Mouse (Mus musculus) intestine, embryonic 16.5 days (tissue): Measurements from ENCODE around the gene Meox1. TPM values are rescaled to one million over a fixed set of nuclear protein-coding genes. Genes with fewer than 3 reads are reported as not detected.

Experiments
- ATAC-seq: fragments of 200-750 bp; cut with Nextera tagmentation; 2 replicates; pipeline ENCODE4 v1.8.0; 2017; ENCODE audit warnings: moderate TSS enrichment, moderate library complexity
- H3K27ac ChIP-seq: fragments of 300-500 bp; sonication (generic); 2 replicates; pipeline ENCODE4 v1.5.1; 2014; ENCODE audit warnings: mild to moderate bottlenecking, low read length
- H3K27me3 ChIP-seq: fragments of 300-500 bp; sonication (generic); replicated peaks from 2 replicates; pipeline ENCODE4 v1.6.1; 2014; ENCODE audit warnings: low read length, control low read depth, mixed read lengths; ENCODE audit not compliant: control insufficient read depth, insufficient read depth
- H3K36me3 ChIP-seq: fragments of 300-500 bp; sonication (generic); 2 replicates; pipeline ENCODE4 v1.6.1; 2014; ENCODE audit warnings: low read length, control low read depth; ENCODE audit not compliant: control insufficient read depth, insufficient read depth
- H3K4me1 ChIP-seq: fragments of 300-500 bp; sonication (generic); 2 replicates; pipeline ENCODE4 v1.6.1; 2014; ENCODE audit warnings: low read length, control low read depth, mixed read lengths; ENCODE audit not compliant: control insufficient read depth, insufficient read depth
- H3K4me2 ChIP-seq: fragments of 300-500 bp; sonication (generic); 2 replicates; pipeline ENCODE4 v1.6.1; 2014; ENCODE audit warnings: low read depth, low read length, control low read depth
- H3K4me3 ChIP-seq: fragments of 300-500 bp; sonication (generic); 2 replicates; pipeline ENCODE4 v1.5.1; 2014; ENCODE audit warnings: mild to moderate bottlenecking, low read length
- H3K9ac ChIP-seq: fragments of 300-500 bp; sonication (generic); 2 replicates; pipeline ENCODE4 v1.6.1; 2014; ENCODE audit warnings: low read depth, low read length
- H3K9me3 ChIP-seq: fragments of 300-500 bp; sonication (generic); 2 replicates; pipeline ENCODE4 v1.6.1; 2016; ENCODE audit warnings: low read length, control low read depth; ENCODE audit not compliant: control insufficient read depth
- WGBS: fragments of 180-500 bp; shearing (Covaris S2); extraction: QIAGEN DNeasy Blood & Tissue Kit; methylation state at CpG from one replicate; pipeline ENCODE4 v1.1.7; 2014; 5-methylcytosine and 5-hydroxymethylcytosine counted together
- polyA plus RNA-seq: library from polyadenylated mRNA; unstranded; fragments of >200 nt; fragmentation: Nextera tagmentation; extraction: Ambion mirVana; gene quantifications from 2 replicates; pipeline ENCODE4 v1.2.1, GENCODE M21; 2015

The Meox1 gene
- polyA plus RNA-seq, 1 experiment from 2014 or later, result 5.0 TPM

- no peak overlapping the region for H3K4me3 ChIP-seq
- no peak for ATAC-seq
- no peak overlapping the region for H3K4me2 ChIP-seq
- 58% methylated on average over 6 of the region's 6 CpGs for WGBS
- no peak overlapping the region for H3K27ac ChIP-seq
- no peaks in the 10 kb centered on the region for H3K36me3 ChIP-seq
- H3K9ac ChIP-seq, result no peak overlapping the region
- H3K27me3 ChIP-seq, result no peaks in the 10 kb centered on the region; the same call in 1 of the 2 replicates
- no peaks in the 10 kb centered on the region for H3K9me3 ChIP-seq
- H3K4me1 ChIP-seq, result no peaks in the 10 kb centered on the region
Measured at GRCm38 (mm10) chr11:101908777-101909176, 14.6 kb upstream of the Meox1 start.

DNA sequence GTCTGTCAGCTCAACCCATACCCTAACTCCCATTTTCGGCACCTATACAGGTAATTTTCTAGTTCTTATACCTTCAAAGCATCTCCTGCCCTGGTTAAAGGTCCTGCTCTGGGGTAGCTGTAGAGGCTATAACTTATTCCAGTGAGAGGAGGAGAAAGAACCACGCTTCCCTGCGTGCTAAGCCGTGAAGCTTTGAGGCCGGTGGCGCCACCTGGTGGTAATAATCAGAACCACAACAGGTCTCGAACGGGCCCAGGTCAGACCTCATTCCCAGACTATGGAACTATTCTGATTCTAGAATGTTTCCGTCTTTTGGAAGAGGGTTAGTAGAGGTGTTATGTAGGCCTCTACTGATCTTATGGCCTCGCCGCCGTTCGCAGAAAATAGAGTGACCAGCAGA, 10.9 kb upstream of the Meox1 start:
- WGBS, result 26% methylated on average over 13 of the region's 13 CpGs
- Histone ChIP-seq H3K9me3 (no peaks in the 10 kb centered on the region), H3K4me1 (no peaks in the 10 kb centered on the region), H3K27ac (no peak overlapping the region), H3K9ac (no peak overlapping the region), H3K36me3 (no peaks in the 10 kb centered on the region), H3K4me3 (no peak overlapping the region), H3K4me2 (no peak overlapping the region), H3K27me3 (no peaks in the 10 kb centered on the region)
- ATAC-seq, result peak; percentile 52

GRCm38 (mm10) chr11:101901309-101901708, 7.1 kb upstream of the Meox1 start:
- ATAC-seq, result no peak
- Histone ChIP-seq H3K27me3 (no peaks in the 10 kb centered on the region), H3K36me3 (no peaks in the 10 kb centered on the region), H3K27ac (no peak overlapping the region), H3K9me3 (no peaks in the 10 kb centered on the region), H3K9ac (no peak overlapping the region), H3K4me2 (no peak overlapping the region), H3K4me3 (no peak overlapping the region), H3K4me1 (peaks cover 8% of the 10 kb centered on the region; the same call in 1 of the 2 replicates)
- WGBS, result 23% methylated on average over 8 of the region's 8 CpGs

- Histone ChIP-seq H3K27ac (no peak overlapping the region), H3K36me3 (no peaks in the 10 kb centered on the region), H3K27me3 (peaks cover 4% of the 10 kb centered on the region; the same call in 1 of the 2 replicates), H3K4me1 (peaks cover 20% of the 10 kb centered on the region), H3K9me3 (no peaks in the 10 kb centered on the region), H3K4me3 (no peak overlapping the region), H3K4me2 (no peak overlapping the region), H3K9ac (no peak overlapping the region)
- WGBS, result 88% methylated on average over 4 of the region's 4 CpGs
- ATAC-seq, result no peak
Measured at GRCm38 (mm10) chr11:101898328-101898727, 4.2 kb upstream of the Meox1 start.

DNA sequence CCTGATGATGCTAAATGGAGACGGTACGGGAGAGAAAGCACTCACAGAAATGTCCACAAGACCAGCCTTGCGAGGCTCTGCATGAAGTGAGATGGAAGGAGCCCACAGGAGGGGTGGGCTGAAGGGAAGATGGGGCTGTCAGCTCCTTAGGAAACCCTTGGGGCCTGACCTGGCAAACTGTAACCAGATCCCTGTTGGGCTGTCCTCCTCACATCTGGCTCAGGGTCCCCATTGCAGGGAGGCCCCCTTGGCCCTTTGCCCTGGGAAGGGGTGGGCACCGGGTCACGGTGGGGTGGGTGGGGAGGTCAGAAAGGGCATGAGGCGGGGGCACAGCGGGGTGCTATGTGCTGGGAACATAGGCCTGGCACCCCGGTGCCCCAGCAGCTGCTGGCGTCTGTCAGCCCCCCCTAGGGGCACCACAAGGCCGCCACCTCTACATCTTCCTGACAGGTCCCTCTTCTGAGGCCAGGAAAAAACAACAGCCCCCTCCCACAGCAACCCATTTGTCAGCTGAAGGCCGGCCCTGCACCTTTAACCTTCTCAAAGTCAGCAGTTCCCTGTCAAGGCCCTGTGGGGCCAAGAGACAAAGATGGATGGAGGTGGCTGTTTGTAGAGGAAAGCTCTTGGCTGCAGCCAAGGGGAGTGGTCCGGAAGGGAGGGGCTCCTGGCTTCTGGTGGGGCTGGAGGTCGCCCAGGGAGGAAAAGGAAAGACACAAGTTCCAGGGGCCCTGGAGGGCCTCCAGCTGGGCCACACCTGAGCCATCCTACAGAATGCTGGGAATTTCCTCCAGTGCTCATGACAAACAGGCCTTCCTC, 2.6 kb upstream of the Meox1 start:
- Histone ChIP-seq H3K4me3 (no peak overlapping the region), H3K4me2 (no peak overlapping the region), H3K4me1 (peaks cover 21% of the 10 kb centered on the region), H3K9me3 (no peaks in the 10 kb centered on the region), H3K27ac (no peak overlapping the region), H3K27me3 (peaks cover 4% of the 10 kb centered on the region; the same call in 1 of the 2 replicates), H3K9ac (no peak overlapping the region), H3K36me3 (no peaks in the 10 kb centered on the region)
- ATAC-seq, result no peak; the same call in 1 of the 2 replicates
- 34% methylated on average over 13 of the region's 13 CpGs for WGBS

DNA sequence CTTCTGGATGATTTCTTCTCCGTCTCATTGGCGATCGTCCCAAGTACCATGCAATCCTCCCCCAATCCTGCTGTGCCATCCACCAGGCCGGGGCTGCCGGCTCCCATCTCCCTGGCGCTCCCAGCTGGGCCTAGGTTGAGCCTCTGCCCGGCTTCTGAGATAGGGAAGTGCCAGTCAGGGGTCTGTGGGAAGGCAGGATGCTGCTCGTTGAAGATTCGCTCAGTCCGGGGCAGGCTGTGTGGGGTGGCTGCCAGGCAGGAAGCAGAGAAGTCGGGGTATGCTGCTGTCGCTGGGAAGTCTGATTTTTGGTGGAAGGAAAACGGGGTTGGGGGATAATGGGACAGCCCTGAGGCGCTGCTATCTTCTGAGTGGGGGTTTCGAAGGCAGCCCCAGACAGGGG, 614 bp downstream of the Meox1 start:
- WGBS, result 39% methylated on average over 15 of the region's 15 CpGs
- H3K36me3 ChIP-seq, result no peaks in the 10 kb centered on the region

GRCm38 (mm10) chr11:101891451-101891850, 2.7 kb downstream of the Meox1 start:
- no peak overlapping the region for H3K27ac ChIP-seq
- H3K27me3 ChIP-seq, result peaks cover 15% of the 10 kb centered on the region
- no peak overlapping the region for H3K9ac ChIP-seq
- no peak overlapping the region for H3K4me3 ChIP-seq
- no peaks in the 10 kb centered on the region for H3K9me3 ChIP-seq
- no peak overlapping the region; the same call in 1 of the 2 replicates for H3K4me2 ChIP-seq
- no peaks in the 10 kb centered on the region for H3K36me3 ChIP-seq
- ATAC-seq, result no peak
- 14% methylated on average over 11 of the region's 11 CpGs for WGBS
- H3K4me1 ChIP-seq, result peaks cover 26% of the 10 kb centered on the region

More for the DNA sequence above, 614 bp downstream of the Meox1 start:
- Histone ChIP-seq H3K9ac (peak overlapping the region; percentile 62), H3K9me3 (no peaks in the 10 kb centered on the region), H3K4me3 (no peak overlapping the region), H3K27ac (no peak overlapping the region), H3K4me2 (0 out of 2 replicates have a peak overlapping the region, but pooled peaks have one; percentile 8), H3K27me3 (peaks cover 7% of the 10 kb centered on the region; the same call in 1 of the 2 replicates), H3K4me1 (peaks cover 34% of the 10 kb centered on the region)
- ATAC-seq, result no peak

GRCm38 (mm10) chr11:101889781-101890180, 4.4 kb downstream of the Meox1 start:
- no peak overlapping the region for H3K4me3 ChIP-seq
- H3K9me3 ChIP-seq, result no peaks in the 10 kb centered on the region
- 2% methylated on average over 13 of the region's 13 CpGs for WGBS
- peaks cover 15% of the 10 kb centered on the region for H3K27me3 ChIP-seq
- H3K27ac ChIP-seq, result no peak overlapping the region
- peaks cover 29% of the 10 kb centered on the region for H3K4me1 ChIP-seq
- H3K36me3 ChIP-seq, result no peaks in the 10 kb centered on the region
- H3K4me2 ChIP-seq, result peak overlapping the region; percentile 30
- no peak overlapping the region; the same call in 1 of the 2 replicates for H3K9ac ChIP-seq
- no peak for ATAC-seq

GRCm38 (mm10) chr11:101888820-101889219, 5.4 kb downstream of the Meox1 start:
- peaks cover 26% of the 10 kb centered on the region for H3K4me1 ChIP-seq
- no peaks in the 10 kb centered on the region for H3K36me3 ChIP-seq
- peaks cover 15% of the 10 kb centered on the region for H3K27me3 ChIP-seq
- no peak overlapping the region for H3K27ac ChIP-seq
- H3K4me2 ChIP-seq, result no peak overlapping the region
- no peaks in the 10 kb centered on the region for H3K9me3 ChIP-seq
- 49% methylated on average over 6 of the region's 6 CpGs for WGBS
- ATAC-seq, result no peak
- H3K4me3 ChIP-seq, result no peak overlapping the region
- no peak overlapping the region for H3K9ac ChIP-seq
